Mouse (Mus musculus) erythroid progenitor cell, adult 5-6 weeks (primary cell): ENCODE data around the gene Slc23a2. TPM values are rescaled to one million over a fixed set of nuclear protein-coding genes. Genes with fewer than 3 reads are reported as not detected.

Experiments
- ATAC-seq: replicated peaks from 2 replicates; pipeline ENCODE4 v1.8.0; 2016; ENCODE audit warnings: moderate number of reproducible peaks, mild to moderate bottlenecking, moderate TSS enrichment, inconsistent platforms; ENCODE audit not compliant: poor library complexity, low FRiP score, severe bottlenecking
- total RNA-seq, 2 experiments: library from RNA; stranded (forward) in 1 of 2; stranded (reverse) in 1 of 2; fragments of 150-400 nt in 1 of 2; fragments of 186-747, 209-891 nt in 1 of 2; gene quantifications; 2 replicates each; pipeline versions ENCODE4 v1.2.3 to v1.2.4; 2015 to 2017; ENCODE audit warnings: low replicate concordance in 2 of 2

The Slc23a2 gene
- total RNA-seq (2015; ENCODE audit: low replicate concordance) (2.9 and 8.3 TPM in 2 replicates), total RNA-seq (2017; ENCODE audit: low replicate concordance) (0.53 and 14.8 TPM in 2 replicates)

DNA sequence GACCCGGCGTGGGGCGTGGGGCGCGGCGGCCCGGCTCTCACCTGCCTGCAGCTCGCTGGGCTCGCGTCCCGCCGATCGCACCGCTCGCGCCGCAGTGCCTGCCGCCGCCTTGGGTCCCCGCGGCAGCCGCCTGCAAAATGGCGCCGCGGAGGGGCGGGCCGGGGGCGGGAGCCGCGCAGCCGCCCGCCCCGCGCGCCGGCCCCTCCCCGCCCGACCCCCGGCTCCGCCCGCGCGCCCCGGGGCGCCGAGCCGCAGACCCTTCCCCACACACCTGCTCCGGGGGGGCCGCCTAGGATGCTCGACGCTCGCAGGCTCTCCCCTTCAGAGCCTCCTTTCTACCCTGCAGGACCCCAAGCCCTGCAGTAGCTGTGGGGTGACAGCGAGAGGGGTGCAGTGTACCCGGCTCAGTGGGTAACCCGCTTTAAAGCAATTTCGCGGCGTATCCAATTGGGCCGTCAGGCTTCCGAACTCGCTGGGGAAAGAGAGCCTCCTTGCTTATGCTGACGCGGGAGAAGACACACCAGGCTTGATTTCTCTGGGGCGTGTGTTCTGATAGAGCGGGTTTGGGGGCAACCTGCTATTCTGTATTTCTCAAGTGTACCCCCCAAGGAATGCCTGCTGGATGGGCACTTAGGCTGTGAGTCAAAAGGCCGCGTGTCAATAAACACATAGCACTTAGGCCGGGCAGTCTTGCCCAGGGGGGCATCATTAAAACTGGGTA lies at the start of gene Slc23a2:
Gene Slc23a2 (minus strand): TSS at position 138 of the 721 bp plus-strand sequence.
- no peak for ATAC-seq

DNA sequence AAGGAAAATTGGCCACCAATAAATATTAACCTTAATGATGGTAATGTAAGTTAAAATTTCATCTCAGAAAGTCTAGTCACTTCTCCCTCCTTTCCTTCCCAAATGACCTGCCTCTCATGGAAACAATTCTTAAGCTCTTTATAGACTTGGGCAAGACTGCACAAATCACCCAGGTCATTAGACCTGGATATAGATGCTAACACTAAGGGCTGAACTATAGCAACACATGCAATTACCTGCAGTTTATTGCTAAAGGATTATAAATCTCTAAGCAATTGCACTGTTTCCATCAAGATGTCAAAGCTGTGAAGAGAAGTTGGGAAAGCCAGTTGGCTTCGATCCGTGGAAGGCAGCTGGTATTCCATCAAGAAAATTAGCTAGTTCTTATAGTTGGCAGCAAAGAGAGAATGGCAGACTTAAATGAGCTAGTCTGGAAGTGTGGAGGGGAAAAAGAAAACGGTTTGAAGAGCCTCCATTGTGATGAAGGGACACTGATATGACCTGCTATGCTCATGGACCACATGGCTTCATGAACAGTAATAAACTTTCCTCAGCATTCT lies 45.8 kb upstream of the Slc23a2 start:
- ATAC-seq = no peak

DNA sequence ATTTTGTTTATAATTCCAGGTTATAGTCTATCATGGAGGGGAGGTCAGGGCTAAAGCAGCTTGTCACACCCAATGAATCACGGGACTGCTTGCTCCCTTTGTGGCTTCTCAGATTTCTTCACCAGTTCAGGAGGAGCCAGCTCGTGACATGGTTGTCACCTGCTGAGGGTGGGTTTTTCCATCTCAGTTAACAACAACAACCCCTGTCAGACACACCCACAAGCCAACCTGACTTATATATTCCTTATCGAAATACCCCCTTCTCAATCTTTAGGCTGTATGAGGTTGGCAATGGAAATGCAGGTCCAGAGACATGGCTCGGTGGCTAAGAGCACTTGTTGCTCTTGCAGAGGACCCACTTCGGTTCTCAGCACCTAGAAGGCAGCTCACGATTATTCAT lies 39.0 kb upstream of the Slc23a2 start:
- no peak for ATAC-seq

DNA sequence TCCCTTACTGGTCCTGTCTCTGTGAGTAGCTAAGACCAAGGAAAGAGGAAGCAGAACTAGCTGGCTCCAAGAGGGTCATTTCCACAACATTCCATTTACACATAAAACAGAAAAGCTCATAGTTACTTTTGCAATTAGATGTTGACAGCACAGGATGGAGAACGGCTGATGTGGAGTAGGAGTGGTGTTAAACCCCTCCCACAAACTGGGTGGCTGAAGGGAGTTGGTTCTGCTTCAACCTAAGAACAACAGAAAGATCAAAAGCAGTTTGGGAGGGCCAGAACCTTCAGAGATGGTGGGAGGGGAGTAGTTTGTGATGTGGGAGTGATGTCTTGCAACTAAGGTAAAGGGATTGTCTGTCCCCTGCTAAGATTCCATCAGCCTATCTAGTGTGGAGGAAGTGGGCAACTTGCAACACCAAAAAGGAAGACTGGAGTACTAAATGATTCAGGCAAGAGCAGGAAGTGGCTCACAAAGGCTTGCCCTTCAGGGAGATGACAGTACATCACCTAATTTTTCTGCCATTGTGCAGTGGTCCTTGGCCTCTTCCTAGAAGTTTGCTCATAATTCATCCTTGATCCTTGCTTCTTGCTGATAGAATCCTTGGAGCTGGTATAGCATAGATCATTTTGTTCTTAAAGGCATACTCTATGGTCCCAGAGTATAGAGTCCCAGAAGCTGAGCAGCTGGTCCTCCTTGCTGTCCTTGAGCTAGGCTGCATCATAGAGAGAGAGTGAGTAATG lies 35.7 kb upstream of the Slc23a2 start:
- ATAC-seq = no peak

DNA sequence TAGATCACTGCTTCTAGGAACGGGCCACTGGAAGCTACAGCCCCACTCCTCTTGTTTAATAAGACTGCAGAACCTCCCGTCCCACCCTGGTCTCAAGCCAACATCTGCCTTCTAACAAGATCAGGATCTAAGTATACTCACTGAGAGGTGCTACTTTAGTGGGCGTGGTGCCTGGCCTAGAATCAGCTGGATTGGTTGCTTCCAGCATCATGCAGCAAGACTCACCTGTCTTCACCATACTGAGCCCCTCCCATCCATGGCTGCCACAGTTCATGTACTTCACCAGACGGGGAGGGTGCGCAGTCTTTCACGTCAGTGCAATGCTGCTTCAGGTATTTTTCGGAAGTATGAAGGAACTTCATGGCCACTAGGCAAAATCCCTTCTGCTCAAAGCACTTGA lies 34.5 kb upstream of the Slc23a2 start:
- ATAC-seq = no peak

DNA sequence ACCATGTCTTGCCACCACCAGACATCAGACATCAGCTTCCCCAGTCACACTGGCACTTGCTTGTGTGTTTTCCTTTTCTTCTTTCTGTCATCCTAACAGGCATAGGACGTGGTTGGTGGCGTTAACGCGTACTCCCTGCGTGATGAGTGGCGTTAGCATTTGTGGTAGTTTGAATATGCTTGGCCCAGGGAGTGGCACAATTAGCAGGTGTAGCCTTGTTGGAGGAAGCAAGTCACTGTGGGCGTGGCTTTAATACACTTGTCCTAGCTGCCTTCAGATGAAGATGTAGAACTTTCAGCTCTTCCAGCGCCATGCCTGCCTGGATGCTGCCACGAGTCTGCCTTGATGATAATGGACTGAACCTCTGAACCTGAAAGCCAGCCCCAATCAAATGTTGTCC lies 32.5 kb upstream of the Slc23a2 start:
- ATAC-seq = no peak

DNA sequence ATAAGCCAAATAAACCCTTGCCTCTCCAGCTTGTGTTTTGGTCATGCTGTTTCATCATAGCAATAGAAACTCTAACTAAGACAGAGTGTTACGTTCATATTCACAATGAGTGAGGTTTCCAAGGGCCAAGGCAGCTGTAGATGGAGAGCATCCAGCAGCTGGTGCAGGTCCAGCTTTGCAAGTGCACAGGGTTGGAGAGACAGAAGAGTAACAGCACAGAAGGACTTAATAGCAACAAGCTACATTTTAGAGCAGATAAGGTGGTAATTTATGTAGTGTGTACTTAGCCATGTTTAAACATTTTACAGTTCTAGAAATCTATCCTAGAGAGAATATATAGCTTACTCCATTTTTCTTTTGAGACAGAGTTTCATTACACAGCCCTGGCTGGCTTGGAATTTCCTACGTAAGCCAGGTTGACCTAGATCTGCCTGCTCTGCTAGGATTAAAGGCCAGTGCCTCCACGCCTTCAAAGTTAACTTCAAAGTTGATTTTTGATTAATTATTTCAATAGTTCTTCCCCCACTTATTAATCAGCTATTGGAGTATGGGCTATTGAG lies 31.5 kb upstream of the Slc23a2 start:
- ATAC-seq = no peak

DNA sequence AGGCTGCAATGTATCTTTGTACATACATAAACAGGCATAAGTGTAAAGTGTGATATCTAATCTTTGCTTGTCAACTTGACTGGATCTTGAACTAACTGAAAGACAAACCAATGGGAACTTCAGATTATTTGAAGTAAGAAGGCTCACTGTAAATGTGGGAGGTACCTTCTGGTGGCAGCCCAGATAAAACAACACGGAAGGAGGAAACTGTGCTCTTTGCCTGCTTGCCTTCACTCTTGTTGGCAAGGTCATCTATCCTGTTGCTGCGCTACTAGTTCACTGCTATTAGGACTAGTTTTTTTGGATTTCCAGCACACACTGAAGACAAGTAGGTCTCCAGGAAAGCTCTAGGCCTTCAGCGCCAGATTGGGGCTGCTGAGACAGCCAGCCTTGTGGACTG lies 29.1 kb upstream of the Slc23a2 start:
- no peak for ATAC-seq

DNA sequence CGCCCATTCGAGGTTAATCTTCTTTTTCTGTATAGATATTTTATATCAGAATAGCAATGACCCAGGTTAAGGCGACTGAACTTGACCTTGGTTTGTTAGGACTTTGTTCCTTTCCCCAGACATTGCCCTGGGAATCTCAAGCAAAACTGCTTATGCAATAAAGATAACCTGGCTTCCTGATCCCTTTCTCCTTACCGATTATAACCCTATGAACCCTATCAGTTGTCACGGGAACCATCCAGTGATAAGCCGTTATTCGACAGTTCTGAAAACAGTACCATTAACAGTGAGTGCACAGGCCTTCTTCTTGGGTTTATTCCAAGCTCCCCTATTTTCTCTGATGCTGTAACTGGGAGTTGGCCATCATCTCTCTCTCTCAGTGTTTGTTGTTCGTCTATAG lies 27.0 kb upstream of the Slc23a2 start:
- no peak for ATAC-seq

DNA sequence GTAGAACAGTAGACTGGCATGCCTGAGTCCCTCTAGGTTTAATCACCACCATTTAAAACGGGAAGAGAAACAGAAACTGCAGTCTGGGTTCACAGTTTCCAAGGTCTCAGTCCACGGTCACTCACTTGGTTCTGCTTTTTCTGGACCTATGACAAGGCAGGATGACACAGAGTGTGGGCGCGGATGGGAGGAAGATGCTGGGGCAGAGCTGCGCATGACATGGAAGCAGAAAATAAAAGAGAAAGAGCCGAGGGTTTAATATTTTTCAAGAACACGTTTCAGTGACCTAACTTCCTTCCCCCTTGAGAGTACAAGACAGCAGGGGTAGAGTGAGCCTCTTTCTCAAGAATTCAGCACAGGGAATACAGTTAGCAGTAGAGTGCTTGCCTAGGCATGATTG lies 24.2 kb upstream of the Slc23a2 start:
- ATAC-seq = no peak

DNA sequence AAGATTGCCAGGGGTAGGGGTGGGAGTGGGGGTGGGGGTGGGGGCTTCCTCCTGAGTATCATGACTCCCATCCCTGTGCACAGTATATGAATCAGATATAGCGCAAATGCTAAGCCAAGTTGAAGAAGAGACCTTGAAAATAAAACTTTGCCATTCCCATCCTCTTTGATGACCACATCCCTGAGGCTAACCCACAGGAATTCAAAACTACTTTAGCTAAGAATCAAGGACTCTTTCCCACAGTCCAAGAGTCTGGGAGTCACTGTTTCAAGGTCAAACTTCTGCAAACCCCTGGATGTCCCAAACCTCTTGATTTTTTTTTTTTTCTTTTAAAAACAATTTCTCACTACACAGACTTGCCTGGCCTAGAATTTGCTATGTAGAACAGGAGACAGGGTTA lies 18.7 kb upstream of the Slc23a2 start:
- ATAC-seq = no peak

DNA sequence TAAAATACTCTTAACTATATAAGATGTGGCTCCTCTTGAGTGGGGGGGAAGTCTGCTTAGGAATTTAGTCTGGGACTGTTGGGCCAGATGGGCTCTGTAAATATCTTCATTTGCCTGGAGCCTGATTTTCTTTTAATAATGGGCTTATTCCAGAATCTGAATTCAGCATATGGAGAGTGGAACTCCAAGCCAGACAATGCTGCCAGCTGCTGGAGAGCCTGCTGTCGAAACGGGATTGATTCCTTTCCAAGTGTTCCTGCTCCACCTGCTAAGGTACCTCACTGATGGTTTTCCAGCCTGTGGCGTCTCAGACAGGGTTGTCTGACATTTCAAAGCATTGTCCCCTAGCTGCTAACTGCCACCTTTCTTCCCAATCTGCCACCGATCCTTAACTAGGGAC lies 12.6 kb upstream of the Slc23a2 start:
- no peak for ATAC-seq

DNA sequence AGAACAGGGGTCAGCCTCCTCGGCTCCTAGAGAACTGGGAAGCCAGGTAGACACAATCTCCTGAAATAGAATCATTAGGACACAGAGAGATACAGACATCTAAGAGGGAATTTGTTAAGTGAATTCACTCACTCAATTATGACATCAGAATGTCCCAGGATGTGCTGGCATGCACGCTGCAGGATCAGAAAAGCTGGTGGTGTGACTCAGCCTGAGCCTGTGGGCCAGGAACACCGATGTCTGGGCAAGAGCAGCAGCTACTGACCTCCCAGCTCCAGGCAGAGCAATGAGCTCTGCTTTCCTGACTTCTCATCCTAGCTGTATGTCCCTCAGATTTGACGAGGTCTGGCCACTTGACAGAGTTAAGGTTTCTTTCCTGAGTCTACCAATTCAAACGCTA lies 7.8 kb upstream of the Slc23a2 start:
- no peak for ATAC-seq

DNA sequence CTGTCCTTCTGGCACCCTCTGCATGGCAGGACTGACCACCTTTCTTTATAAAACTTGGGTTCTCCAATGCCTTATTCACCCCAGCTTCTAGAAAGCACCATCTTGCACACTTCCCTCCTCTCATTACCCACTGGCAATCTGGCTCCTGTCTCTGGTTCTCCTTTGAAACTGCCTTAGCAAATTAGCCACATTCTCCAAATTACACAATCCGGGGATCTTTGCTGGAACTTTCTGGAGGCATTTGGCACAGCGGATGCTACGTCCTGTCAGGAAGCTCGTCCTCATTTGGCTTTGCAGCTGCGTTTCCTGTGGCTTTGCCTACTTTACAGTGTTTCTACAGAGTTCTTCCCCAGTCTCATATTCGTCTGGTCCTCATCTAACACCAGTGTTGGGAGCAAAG lies 6.7 kb upstream of the Slc23a2 start:
- ATAC-seq = no peak

DNA sequence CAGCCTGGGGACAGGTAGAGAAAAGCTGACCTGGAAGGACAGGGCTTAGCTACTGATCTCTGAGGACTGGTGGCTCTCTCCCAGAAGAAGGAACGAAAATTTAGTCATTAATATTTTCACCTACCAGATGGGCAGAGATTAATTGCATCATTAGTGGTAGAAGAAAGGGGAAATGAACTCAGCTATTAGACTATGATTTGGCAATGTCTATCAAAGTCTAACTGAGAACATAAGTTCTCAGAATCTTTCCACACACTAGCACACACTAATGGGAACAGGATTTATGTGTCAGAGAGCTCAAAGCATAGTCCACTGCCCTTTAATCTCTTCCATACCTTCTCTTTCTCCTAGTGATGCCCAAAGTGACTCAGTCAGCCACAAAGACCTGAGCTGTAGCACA lies 6.0 kb upstream of the Slc23a2 start:
- ATAC-seq = no peak

DNA sequence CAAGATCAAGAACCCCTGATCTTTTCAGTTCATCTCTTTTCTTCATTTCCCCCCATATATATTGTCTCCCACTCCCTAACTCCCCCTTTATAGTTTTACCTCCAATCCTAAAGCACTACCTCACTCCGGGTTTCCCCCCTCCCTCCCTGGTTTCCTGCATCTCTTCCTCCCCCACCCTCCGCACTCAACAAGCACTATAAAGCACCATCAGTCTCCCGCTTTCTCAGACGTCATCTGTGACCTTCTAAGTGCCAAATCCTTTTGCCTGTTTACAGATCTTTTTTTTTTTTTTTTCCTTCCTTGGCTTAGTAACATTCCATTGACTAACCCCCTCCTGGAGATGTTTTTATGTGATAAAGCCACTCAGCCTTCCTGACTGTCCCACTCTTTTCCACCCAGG lies 1.6 kb upstream of the Slc23a2 start:
- ATAC-seq = no peak

DNA sequence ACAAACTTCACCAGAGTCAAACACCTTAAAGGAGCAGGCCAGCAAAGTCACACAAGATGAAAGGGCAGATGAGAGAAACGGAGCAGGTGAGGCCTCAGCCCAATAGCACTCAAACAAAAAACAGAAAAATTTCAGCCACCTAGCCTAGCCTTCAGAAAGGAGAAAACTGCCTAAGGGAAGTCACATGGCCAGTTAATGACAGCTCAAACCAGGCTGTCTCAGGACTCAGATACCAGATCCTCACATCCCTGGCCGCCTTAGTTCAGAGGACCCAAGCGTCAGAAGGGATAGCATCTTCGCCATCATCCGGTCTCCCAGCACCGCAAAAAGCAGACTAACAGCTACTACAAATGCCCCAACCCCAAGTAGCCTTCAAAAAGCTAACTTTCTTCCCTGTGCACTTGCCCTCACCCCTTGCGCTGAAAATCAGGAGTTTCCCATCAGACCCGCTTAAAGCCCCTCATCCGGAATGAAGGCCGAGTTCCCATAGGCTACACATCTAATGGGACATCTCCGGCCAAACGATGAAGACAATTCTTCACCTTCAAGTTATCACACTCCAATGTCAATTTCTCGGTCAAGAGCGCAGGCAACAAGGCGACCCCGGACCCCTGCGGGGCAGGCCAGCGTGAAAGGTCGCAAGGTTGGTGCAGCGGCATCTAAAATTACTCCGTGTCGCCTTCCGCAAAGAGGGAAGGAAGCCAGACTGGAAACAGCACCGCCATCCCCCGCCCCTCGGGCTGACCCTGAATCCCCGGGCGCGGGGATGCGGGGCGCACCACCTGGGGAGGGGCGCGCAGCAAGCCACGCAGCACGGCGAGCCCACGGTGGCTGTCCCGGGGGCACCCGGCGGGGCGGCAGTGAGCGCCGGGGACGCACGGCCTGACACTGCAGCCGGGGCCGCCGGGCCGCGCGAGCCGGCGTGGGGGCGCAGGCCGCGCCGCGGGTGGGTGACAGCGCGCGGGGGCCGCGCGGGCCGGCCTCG lies 673 bp downstream of the Slc23a2 start:
- no peak for ATAC-seq

DNA sequence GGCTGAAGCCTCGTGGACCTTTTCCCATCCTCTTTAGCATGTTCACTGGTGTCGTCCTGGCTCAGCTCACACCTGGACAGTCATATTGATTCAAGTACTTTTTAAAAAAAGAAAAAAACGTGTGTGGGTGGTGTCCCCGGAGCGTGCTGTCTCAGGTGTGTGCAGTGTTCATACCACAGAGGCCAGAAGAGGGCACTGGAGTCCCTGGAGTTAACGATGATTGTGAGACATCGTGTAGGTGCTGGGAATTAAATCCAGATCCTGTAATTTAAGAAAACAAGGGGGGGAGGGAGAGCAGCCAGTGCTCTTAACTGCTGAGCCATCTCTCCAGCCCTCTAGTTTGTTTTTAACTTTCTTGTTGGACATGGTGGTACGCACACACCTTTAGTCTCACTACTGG lies 2.3 kb downstream of the Slc23a2 start:
- ATAC-seq = no peak

DNA sequence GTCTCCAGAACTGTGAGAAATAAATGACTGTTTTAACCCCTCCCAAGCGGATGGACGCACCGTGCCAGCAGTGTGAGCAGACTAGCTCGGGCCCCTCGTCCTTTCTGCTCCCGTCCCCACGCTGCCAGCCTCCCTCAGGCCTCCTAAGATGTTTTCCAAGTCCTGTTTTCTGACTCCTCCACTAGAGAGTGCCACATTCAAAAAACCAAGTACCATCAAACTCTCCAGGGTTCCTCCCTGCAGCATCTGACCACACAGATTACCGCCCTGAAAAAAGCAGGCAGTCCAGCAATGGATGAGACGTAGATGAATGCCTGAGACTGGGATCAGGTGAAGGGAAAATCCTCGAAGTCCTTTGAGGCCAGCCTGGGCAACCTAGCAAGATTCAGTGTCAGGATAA lies 4.4 kb downstream of the Slc23a2 start:
- ATAC-seq = no peak

DNA sequence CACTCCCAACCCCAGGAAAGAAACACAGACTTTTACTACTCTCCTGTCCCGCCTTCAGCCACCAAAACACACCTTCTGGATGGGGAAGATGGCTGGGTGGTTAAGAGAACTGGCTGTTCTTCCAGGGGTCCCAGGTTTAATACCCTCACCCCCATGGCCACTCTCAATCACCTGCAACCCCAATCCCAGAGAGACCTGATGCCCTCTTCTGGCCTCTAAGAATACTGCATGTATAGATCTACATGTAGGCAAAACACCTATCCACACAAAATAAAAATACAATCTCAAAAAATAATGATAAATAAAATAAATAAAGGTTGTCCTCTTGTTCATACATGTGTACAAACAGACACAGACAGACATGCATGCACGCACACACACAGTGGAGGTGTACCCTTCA lies 5.8 kb downstream of the Slc23a2 start:
- ATAC-seq = no peak
